Mouse (Mus musculus): ENCODE results near the gene Trim68. TPM values are rescaled to one million over a fixed set of nuclear protein-coding genes. Genes with fewer than 3 reads are reported as not detected.

The Trim68 gene
- polyA plus RNA-seq (2016; fragmentation: Nextera tagmentation; extraction: Ambion mirVana) = 10.9 and 13.2 TPM in 2 replicates

DNA sequence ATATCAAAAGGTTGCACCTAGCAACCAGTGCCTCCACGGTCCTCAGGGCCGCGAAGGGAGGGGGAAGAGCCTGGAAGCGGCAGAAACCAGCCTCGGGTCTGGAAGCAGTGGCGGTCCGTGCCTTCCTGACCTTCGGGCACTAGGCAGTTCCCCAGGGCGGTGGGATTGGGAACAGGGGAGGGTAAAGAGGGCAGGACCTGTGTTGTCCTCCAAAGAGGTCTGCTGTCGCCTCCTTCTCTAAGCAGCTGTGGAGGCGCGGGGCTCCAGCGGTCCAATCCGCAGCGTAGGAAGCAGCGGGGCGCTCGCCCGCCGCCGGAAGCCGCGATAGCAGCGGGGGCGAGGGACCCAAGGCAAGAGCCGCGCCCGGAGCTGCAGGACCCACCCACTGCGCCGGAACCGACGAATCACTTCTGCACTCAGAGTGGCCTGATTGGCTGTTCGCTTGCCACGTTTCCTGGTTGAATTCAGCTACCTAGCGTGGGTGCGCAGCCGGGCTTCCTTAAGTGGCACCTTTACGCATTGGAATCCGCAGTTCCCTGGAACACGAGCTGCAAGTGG, at the start of gene Trim68:
Gene Trim68 (minus strand): TSS at position 384 of the 558 bp plus-strand sequence.
- under 1% methylated on average over 40 of the region's 40 CpGs for WGBS
- H3K36me3 ChIP-seq (replicated peaks) = no peaks in the 10 kb centered on the region
- peak within 1 kb of the TSS; percentile 89 for H3K27ac ChIP-seq (replicated peaks)

DNA sequence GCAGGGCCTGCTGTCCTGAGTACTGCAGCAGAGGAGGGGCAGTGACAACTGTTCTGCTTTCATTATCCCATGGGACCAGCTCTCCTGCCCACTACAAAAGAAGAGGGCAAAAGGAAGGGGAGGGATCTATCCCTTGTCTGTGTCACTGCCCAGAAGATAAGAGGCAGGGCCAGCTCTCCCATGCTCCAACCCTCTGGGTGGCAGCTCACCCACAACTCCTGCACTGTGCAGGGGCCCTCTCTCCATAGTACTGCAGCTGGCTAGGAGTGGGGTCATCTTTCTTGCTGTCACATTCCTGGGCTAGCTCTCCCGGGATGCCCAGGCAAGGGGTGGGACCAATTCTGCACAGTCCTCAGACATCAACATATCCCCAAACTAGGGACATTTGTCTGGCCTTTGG, 46.7 kb upstream of the Trim68 start:
- Histone ChIP-seq H3K27ac (replicated peaks) (no peak overlapping the region), H3K27me3 (replicated peaks; ENCODE audit: low read depth, poor library complexity, severe bottlenecking) (no peaks in the 10 kb centered on the region), H3K9me3 (no peaks in the 10 kb centered on the region), H3K36me3 (replicated peaks) (no peaks in the 10 kb centered on the region), H3K4me3 (no peak overlapping the region), H3K4me1 (no peaks in the 10 kb centered on the region)
- no peak for DNase-seq (ENCODE audit: low spot score)
- WGBS = 63% methylated on average over 1 of the region's 1 CpGs

More for the DNA sequence above, at the start of gene Trim68:
- no peaks in the 10 kb centered on the region for H3K9me3 ChIP-seq
- H3K4me1 ChIP-seq = peaks cover 8% of the 10 kb centered on the region
- no peaks in the 10 kb centered on the region for H3K27me3 ChIP-seq (replicated peaks; ENCODE audit: low read depth, poor library complexity, severe bottlenecking)
- H3K4me3 ChIP-seq = peak within 1 kb of the TSS; percentile 72
- DNase-seq (ENCODE audit: low spot score) = peak; percentile 95

DNA sequence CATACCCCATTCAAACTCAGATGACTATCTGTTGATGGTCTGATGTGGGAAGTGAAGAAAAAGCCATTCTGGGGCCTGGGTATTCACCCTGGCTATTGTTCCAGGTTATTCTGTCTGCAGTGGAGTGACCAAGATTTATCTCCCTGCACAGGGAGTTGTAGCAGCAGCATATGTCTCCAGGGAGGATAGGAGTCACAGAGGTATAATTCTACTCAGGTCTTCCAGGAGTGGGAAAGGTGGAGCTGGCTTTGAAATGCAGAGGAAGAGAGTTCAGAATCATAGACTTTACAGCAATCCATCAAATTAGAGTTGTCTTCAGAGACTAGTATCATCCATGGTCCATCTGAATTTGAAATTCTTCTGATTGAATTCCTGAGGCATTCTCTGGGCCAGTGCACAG, 40.3 kb upstream of the Trim68 start, which contains the start of gene Olfr559:
Gene Olfr559 (minus strand): TSS at position 101 of the 400 bp plus-strand sequence.
- DNase-seq (ENCODE audit: low spot score) = no peak
- Histone ChIP-seq H3K27me3 (replicated peaks; ENCODE audit: low read depth, poor library complexity, severe bottlenecking) (no peaks in the 10 kb centered on the region), H3K36me3 (replicated peaks) (no peaks in the 10 kb centered on the region), H3K4me3 (no peak within 1 kb of the TSS), H3K27ac (replicated peaks) (no peak within 1 kb of the TSS), H3K4me1 (no peaks in the 10 kb centered on the region), H3K9me3 (no peaks in the 10 kb centered on the region)

DNA sequence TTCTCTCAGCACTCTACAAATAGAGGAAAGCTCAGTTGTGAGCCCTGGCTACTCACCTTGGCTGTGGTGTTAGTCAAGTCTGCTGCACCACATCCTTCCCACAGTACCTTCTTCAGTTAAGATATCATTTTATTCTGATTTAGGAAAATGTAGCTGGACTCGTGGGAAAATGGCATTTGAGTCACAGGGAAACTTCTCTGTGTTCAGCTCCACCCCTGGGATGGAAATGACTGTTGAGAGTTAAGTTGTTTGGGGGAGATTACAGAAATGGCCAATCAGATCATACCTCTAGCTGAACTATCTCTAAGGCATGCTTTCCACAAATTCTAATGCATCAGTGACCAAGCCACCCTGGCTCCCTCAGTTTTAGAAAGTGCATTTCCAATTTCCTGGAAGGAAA, 31.8 kb upstream of the Trim68 start, which contains the start of gene Olfr33:
Gene Olfr33 (minus strand): TSS at position 101 of the 400 bp plus-strand sequence.
- Histone ChIP-seq H3K27ac (replicated peaks) (no peak within 1 kb of the TSS), H3K9me3 (no peaks in the 10 kb centered on the region), H3K27me3 (replicated peaks; ENCODE audit: low read depth, poor library complexity, severe bottlenecking) (no peaks in the 10 kb centered on the region), H3K36me3 (replicated peaks) (no peaks in the 10 kb centered on the region), H3K4me1 (no peaks in the 10 kb centered on the region), H3K4me3 (no peak within 1 kb of the TSS)
- DNase-seq (ENCODE audit: low spot score) = no peak
- WGBS = 64% methylated on average over 1 of the region's 1 CpGs

DNA sequence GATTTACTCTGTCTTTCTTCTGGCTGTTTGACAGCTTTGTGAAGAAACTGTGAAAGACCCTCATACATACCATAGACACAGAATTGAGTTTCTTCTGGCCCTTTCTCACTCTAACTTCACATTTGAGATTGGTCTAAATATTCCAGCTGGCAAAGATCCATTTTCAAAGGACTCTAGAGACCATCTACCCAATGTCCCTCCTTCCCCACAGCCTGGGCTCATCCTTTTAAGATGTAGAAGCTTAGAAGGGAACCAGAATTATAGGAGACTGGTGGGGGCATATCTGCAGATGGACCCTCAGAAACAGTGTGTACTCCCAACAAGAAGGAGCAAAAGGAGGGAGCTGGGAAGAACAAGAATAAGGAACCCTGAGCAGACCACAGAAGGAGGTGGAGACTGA, 14.8 kb upstream of the Trim68 start, which contains the start of gene Olfr558:
Gene Olfr558 (plus strand): TSS at position 301 of the 400 bp plus-strand sequence.
- H3K9me3 ChIP-seq = no peaks in the 10 kb centered on the region
- no peaks in the 10 kb centered on the region for H3K36me3 ChIP-seq (replicated peaks)

DNA sequence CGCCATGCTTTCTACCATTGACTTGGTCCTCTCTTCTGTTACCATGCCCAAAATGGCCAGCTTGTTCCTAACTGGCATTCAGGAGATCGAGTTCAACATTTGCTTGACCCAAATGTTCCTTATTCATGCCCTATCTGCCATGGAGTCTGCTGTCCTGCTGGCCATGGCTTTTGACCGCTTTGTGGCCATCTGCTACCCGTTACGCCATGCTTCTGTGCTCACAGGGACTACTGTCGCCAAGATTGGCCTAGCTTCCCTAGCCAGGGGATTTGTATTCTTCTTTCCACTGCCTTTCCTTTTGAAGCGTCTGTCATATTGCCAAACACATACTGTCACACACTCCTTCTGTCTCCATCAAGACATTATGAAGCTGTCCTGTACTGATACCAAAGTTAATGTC, 11.3 kb upstream of the Trim68 start:
- Histone ChIP-seq H3K4me3 (no peak overlapping the region), H3K9me3 (no peaks in the 10 kb centered on the region), H3K4me1 (no peaks in the 10 kb centered on the region), H3K27me3 (replicated peaks; ENCODE audit: low read depth, poor library complexity, severe bottlenecking) (no peaks in the 10 kb centered on the region), H3K36me3 (replicated peaks) (no peaks in the 10 kb centered on the region), H3K27ac (replicated peaks) (no peak overlapping the region)
- no peak for DNase-seq (ENCODE audit: low spot score)
- WGBS = 89% methylated on average over 7 of the region's 7 CpGs

More for the DNA sequence above, 14.8 kb upstream of the Trim68 start, which contains the start of gene Olfr558:
- H3K27me3 ChIP-seq (replicated peaks; ENCODE audit: low read depth, poor library complexity, severe bottlenecking) = no peaks in the 10 kb centered on the region
- H3K4me1 ChIP-seq = no peaks in the 10 kb centered on the region
- H3K4me3 ChIP-seq = no peak within 1 kb of the TSS
- DNase-seq (ENCODE audit: low spot score) = no peak
- no peak within 1 kb of the TSS for H3K27ac ChIP-seq (replicated peaks)

DNA sequence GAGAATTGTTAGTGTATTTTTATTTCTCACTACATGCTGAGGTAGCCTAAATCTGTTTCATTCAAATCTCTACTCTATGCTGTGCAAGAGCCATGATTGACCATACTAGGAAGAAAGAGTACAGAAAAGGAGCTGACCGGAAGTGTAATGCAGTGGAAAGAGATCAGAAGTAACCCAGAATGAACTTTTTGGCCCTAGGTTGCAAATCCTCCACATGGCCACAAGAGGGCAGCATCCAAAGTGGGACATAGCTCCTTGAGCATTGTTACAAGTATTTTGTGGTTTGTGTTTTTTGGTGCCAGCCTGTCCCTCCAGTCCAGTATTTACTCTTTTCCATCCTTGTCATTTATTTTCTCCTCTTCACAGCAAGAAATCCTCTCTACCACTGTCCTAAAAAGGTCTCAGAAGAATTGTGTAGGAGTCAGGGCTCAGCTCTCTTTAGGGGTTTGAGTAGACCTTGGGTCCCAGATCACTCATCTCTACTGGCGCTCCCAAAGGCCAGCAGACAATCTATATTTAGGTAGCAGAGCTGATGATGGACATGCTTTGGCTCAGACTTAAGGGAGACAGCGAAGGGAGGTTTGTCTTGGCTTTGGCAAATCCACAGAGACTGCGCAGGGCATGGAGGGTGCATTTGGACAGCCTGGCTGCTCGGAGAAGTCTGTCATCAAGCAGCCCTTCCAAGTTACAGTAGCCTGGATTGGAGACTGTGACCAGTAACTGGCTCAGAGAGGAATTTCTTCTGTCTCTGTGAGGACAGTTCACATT, 8.4 kb upstream of the Trim68 start, which contains the start of gene Olfr557:
Gene Olfr557 (plus strand): TSS at position 553 of the 768 bp plus-strand sequence.
- Histone ChIP-seq H3K9me3 (no peaks in the 10 kb centered on the region), H3K27ac (replicated peaks) (no peak within 1 kb of the TSS), H3K4me1 (no peaks in the 10 kb centered on the region), H3K4me3 (no peak within 1 kb of the TSS), H3K36me3 (replicated peaks) (no peaks in the 10 kb centered on the region), H3K27me3 (replicated peaks; ENCODE audit: low read depth, poor library complexity, severe bottlenecking) (no peaks in the 10 kb centered on the region)
- 79% methylated on average over 5 of the region's 5 CpGs for WGBS
- DNase-seq (ENCODE audit: low spot score) = peak; percentile 39

DNA sequence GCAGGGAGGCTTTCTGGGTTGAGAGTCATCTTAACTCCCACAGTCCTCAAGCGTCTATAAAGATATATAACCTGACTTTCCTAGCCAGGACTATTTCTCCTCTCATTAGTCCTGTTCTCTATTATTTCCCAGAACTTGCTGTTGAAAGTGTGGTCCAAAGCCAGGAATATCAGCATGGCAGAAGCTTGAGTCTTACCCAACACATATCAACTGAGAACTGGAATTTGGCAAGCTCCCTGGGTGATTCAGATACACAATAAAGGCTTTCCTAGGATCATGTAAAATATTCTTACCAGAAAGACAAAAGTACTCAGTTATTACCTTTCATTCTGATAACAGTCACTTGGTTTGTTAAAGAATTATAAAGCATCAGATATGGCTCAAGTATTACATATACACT, 5.2 kb downstream of the Trim68 start:
- WGBS = 90% methylated on average over 1 of the region's 1 CpGs
- Histone ChIP-seq H3K4me3 (no peak overlapping the region), H3K4me1 (peaks cover 5% of the 10 kb centered on the region; the same call in 1 of the 2 replicates), H3K9me3 (no peaks in the 10 kb centered on the region), H3K27ac (replicated peaks) (no peak overlapping the region), H3K27me3 (replicated peaks; ENCODE audit: low read depth, poor library complexity, severe bottlenecking) (no peaks in the 10 kb centered on the region), H3K36me3 (replicated peaks) (peaks cover 5% of the 10 kb centered on the region; the same call in 1 of the 2 replicates)
- DNase-seq (ENCODE audit: low spot score) = no peak

DNA sequence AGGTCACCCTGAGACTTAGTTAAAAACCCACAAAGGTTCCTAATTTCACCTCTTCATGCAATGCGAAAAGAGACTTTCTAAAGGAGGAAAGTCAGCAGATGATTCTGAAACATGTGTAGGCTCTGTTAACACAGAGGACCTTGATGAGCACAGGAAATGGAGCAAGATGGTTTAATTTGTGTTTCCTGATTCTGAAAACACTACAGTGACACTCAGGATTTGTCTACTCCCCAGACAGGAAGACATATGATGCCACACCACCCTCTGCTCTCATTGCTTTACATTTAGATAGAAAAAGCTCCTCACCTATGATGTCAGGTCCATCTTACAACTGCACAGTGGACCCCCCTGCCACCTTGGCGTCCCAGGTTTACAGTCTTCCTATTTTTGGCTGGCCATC, 10.9 kb downstream of the Trim68 start:
- Histone ChIP-seq H3K4me1 (no peaks in the 10 kb centered on the region), H3K9me3 (no peaks in the 10 kb centered on the region), H3K27me3 (replicated peaks; ENCODE audit: low read depth, poor library complexity, severe bottlenecking) (no peaks in the 10 kb centered on the region), H3K4me3 (no peak overlapping the region), H3K36me3 (replicated peaks) (peaks cover 5% of the 10 kb centered on the region; the same call in 1 of the 2 replicates), H3K27ac (replicated peaks) (no peak overlapping the region)
- no peak for DNase-seq (ENCODE audit: low spot score)
- WGBS = 88% methylated on average over 2 of the region's 2 CpGs

DNA sequence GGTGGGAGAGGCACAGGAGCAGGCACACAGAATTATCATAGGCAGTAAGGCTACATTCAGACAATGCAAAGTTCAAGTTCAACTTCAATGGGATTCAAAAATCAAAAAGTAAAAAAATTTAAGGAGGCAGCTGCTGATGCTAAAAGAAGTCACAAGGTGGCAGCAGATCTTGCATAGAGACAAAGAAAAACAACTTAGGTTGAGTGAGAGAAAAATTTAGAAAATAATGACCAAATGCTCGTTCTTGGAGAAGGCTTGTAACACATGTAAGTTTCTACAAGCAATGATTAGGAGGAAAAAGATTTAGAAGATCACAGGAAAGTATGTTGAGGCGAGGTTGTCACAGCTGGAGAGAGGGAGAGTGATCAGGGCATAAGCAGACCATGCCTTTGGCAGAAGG, 21.7 kb downstream of the Trim68 start:
- Histone ChIP-seq H3K36me3 (replicated peaks) (no peaks in the 10 kb centered on the region), H3K4me1 (no peaks in the 10 kb centered on the region), H3K27ac (replicated peaks) (no peak overlapping the region), H3K9me3 (no peaks in the 10 kb centered on the region), H3K27me3 (replicated peaks; ENCODE audit: low read depth, poor library complexity, severe bottlenecking) (no peaks in the 10 kb centered on the region), H3K4me3 (no peak overlapping the region)
- WGBS = 47% methylated on average over 2 of the region's 2 CpGs
- DNase-seq (ENCODE audit: low spot score) = no peak

DNA sequence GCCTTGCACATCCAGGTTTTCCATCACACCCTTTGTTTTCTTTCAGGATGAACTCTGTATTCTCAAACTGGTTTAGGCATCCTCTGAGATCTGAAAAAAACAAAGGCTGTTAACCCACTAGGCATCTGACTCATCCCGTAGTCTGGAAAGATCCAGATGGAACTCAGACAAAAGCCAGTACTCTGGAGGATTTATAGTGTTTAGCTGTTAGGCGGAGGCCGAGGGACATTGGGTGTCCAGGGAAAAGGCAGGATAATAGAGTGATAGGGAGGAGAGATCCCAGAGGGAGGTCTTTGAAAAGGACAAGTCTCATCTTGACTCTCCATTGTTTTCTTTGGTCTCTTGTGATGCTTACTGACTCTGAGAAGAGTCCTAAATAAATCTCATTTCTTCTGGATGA, 22.5 kb downstream of the Trim68 start, which contains the start of gene Olfr556:
Gene Olfr556 (plus strand): TSS at position 301 of the 400 bp plus-strand sequence.
- 63% methylated on average over 3 of the region's 3 CpGs for WGBS
- H3K27ac ChIP-seq (replicated peaks) = no peak within 1 kb of the TSS
- no peak for DNase-seq (ENCODE audit: low spot score)

DNA sequence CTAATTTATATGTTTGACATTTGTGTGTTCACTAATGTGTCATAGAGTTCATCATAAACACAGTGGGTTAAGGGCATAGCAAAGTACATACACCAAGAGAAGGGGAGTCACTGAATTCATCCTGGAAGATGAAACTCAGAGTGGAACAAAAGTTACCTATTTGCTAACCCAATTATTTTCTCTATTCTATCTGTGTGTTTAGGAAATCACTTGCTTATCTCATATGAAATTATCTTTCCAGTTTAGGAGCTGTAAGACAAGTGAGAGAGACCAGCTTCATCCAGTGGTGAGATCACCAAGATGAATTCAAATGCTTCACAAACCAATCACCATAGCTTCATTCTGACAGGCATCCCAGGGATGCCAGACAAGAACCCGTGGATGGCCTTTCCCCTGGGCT, 28.6 kb downstream of the Trim68 start, which contains the start of gene Olfr555:
Gene Olfr555 (plus strand): TSS at position 301 of the 400 bp plus-strand sequence.
- H3K27ac ChIP-seq (replicated peaks) = no peak within 1 kb of the TSS

More for the DNA sequence above, 22.5 kb downstream of the Trim68 start, which contains the start of gene Olfr556:
- H3K4me3 ChIP-seq = no peak within 1 kb of the TSS
- no peaks in the 10 kb centered on the region for H3K9me3 ChIP-seq
- H3K36me3 ChIP-seq (replicated peaks) = no peaks in the 10 kb centered on the region
- no peaks in the 10 kb centered on the region for H3K4me1 ChIP-seq
- no peaks in the 10 kb centered on the region for H3K27me3 ChIP-seq (replicated peaks; ENCODE audit: low read depth, poor library complexity, severe bottlenecking)

More for the DNA sequence above, 28.6 kb downstream of the Trim68 start, which contains the start of gene Olfr555:
- Histone ChIP-seq H3K9me3 (no peaks in the 10 kb centered on the region), H3K4me1 (no peaks in the 10 kb centered on the region), H3K27me3 (replicated peaks; ENCODE audit: low read depth, poor library complexity, severe bottlenecking) (no peaks in the 10 kb centered on the region), H3K4me3 (no peak within 1 kb of the TSS), H3K36me3 (replicated peaks) (no peaks in the 10 kb centered on the region)
- no peak for DNase-seq (ENCODE audit: low spot score)
- 84% methylated on average over 1 of the region's 1 CpGs for WGBS
